In genomic region chr6:129065857-129066256, GRCm38 (mm10) we compare ENCODE assay signal across 33 mouse cellular contexts. TPM values are rescaled to one million over a fixed set of nuclear protein-coding genes. Genes with fewer than 3 reads are reported as not detected.
"Had no signal": no experiment of that assay in that cellular context is flagged by ENCODE, and none has a peak within 500 bp of the region (broad histone marks: within the 10 kb centered on the region; RNA-seq: fewer than 3 reads in every experiment).

No protein-coding gene starts in this region.

- H3K27ac ChIP-seq: heart, embryonic 10.5 days; hindbrain, embryonic 13.5 days; hindbrain, embryonic 15.5 days; hindbrain, postnatal 0 days; kidney, postnatal 0 days; left cerebral cortex, adult 2 months; limb, embryonic 13.5 days; limb, embryonic 15.5 days; liver, embryonic 13.5 days had no signal

- H3K4me3 ChIP-seq: gastrocnemius, adult 2 months; heart, embryonic 10.5 days; heart, embryonic 12.5 days; hindbrain, embryonic 13.5 days; hindbrain, embryonic 15.5 days; kidney, embryonic 15.5 days; left cerebral cortex, adult 2 months; limb, embryonic 13.5 days; limb, embryonic 15.5 days; liver, embryonic 13.5 days had no signal

- DNase-seq: gastrocnemius, adult 2 months; gastrocnemius, postnatal 10 days; gastrocnemius, postnatal 25 days; heart, postnatal 10 days; heart, postnatal 36 days; kidney, adult 11 months; kidney, adult 2 months; kidney, adult 9 months; kidney, postnatal 14 days; kidney, postnatal 36 days; liver, embryonic 13.5 days had no signal

- H3K36me3 ChIP-seq: heart, embryonic 10.5 days; heart, embryonic 12.5 days; hindbrain, embryonic 13.5 days; hindbrain, embryonic 15.5 days; kidney, embryonic 15.5 days; limb, embryonic 13.5 days; limb, embryonic 15.5 days; liver, embryonic 13.5 days had no signal

- H3K27me3 ChIP-seq: heart, embryonic 12.5 days; hindbrain, embryonic 13.5 days; hindbrain, embryonic 15.5 days; kidney, embryonic 15.5 days; limb, embryonic 13.5 days; limb, embryonic 15.5 days; liver, embryonic 13.5 days had no signal

- H3K9me3 ChIP-seq: heart, embryonic 10.5 days; heart, embryonic 12.5 days; hindbrain, embryonic 13.5 days; hindbrain, embryonic 15.5 days; kidney, embryonic 15.5 days; limb, embryonic 13.5 days; limb, embryonic 15.5 days; liver, embryonic 13.5 days had no signal

- ATAC-seq: hindbrain, postnatal 0 days; intestine, embryonic 16.5 days had no signal

- H3K4me1 ChIP-seq: heart, embryonic 10.5 days; heart, embryonic 12.5 days; hindbrain, embryonic 13.5 days; hindbrain, embryonic 15.5 days; kidney, embryonic 15.5 days; limb, embryonic 13.5 days; limb, embryonic 15.5 days had no signal

RNA-seq across cellular contexts. Expression of gene Klrb1f, which starts 20.2 kb away (rescaled TPM):
- total RNA-seq: gastrocnemius, adult 2 months; gastrocnemius, postnatal 10 days; gastrocnemius, postnatal 25 days; gastrocnemius, postnatal 4 days; heart, postnatal 10 days; heart, postnatal 36 days; hindbrain, postnatal 0 days; layer of hippocampus, adult 18-20 months; layer of hippocampus, postnatal 10 days; layer of hippocampus, postnatal 25 days; left cerebral cortex, adult 2 months; left cerebral cortex, postnatal 14 days; left cerebral cortex, postnatal 36 days had no signal
- polyA plus RNA-seq: heart, embryonic 10.5 days; heart, embryonic 12.5 days; hindbrain, embryonic 11.5 days; limb, embryonic 13.5 days had no signal

RNA-seq across cellular contexts. Expression of gene Clec2e, which starts 34.9 kb away (rescaled TPM):
- total RNA-seq: heart, postnatal 10 days; heart, postnatal 36 days; hematopoietic stem cell, adult 5-6 weeks; hindbrain, postnatal 0 days; layer of hippocampus, adult 18-20 months; layer of hippocampus, postnatal 10 days; layer of hippocampus, postnatal 25 days; left cerebral cortex, adult 2 months; left cerebral cortex, postnatal 14 days; left cerebral cortex, postnatal 36 days had no signal
- polyA plus RNA-seq: heart, embryonic 10.5 days; heart, embryonic 12.5 days; heart, embryonic 14.5 days; hindbrain, embryonic 11.5 days; hindbrain, embryonic 13.5 days; hindbrain, embryonic 15.5 days; hindbrain, postnatal 0 days; kidney, adult 2 months; kidney, postnatal 0 days; limb, embryonic 11.5 days; limb, embryonic 13.5 days; limb, embryonic 15.5 days; liver, embryonic 11.5 days; liver, embryonic 13.5 days had no signal
